Mouse (Mus musculus) cortical plate, adult 2 months (tissue): ENCODE data around the gene Mns1. TPM values are rescaled to one million over a fixed set of nuclear protein-coding genes. Genes with fewer than 3 reads are reported as not detected.

Experiments
- H3K27ac ChIP-seq: fragments of 200-500 bp; 2 replicates; pipeline ENCODE4 v1.5.1; 2012; ENCODE audit warnings: low read length, control low read depth, inconsistent platforms; ENCODE audit not compliant: insufficient read depth
- H3K4me1 ChIP-seq: fragments of 200-500 bp; 2 replicates; pipeline ENCODE4 v1.6.1; 2011; ENCODE audit warnings: low read length; ENCODE audit not compliant: control insufficient read depth, insufficient read depth
- H3K4me3 ChIP-seq: fragments of 200-500 bp; 2 replicates; pipeline ENCODE4 v1.5.1; 2011; ENCODE audit warnings: mild to moderate bottlenecking, low read length, control low read depth; ENCODE audit not compliant: insufficient read depth
- CTCF ChIP-seq: fragments of 200-500 bp; IDR thresholded peaks from 2 replicates; pipeline ENCODE4 v1.5.1; 2011; ENCODE audit warnings: mild to moderate bottlenecking, control low read depth, low read length; ENCODE audit not compliant: insufficient read depth; ENCODE audit errors: extremely low read depth
- POLR2A ChIP-seq: fragments of 200-500 bp; IDR thresholded peaks from 2 replicates; pipeline ENCODE4 v1.6.1; 2011; ENCODE audit warnings: mild to moderate bottlenecking, low read length, control low read depth; ENCODE audit not compliant: insufficient read depth; ENCODE audit errors: extremely low read depth
- polyA plus RNA-seq: library from polyadenylated mRNA; depleted of rRNA; stranded (reverse); fragments of >200 nt; gene quantifications from 2 replicates; pipeline ENCODE4 v1.2.3, GENCODE M21; 2012

Gene Mns1
- polyA plus RNA-seq, 1 experiment, result 2.4 TPM

DNA sequence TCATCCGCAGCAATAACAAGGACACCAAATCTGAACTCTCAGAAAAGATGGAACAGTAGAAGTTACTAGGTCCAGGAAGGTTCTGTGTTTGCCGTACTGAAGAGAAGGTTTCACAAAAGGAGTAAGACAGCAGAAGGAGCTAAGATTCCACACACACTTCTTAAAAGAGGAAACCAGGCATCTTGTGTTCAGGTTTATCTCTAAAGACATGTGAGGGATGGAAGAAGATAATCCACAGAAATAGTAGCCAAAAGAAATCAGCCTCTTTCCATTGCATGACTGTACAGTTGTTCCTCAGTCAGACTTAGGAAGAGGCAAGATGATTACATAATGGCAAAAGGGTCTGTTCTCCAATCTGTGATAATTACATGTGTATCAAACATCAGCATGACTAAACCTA, 24.6 kb downstream of the Mns1 start:
- Histone ChIP-seq H3K4me3 (no peak overlapping the region), H3K4me1 (no peaks in the 10 kb centered on the region; the same call in 1 of the 2 replicates), H3K27ac (no peak overlapping the region)
- TF ChIP-seq CTCF (no peak), POLR2A (no peak)

DNA sequence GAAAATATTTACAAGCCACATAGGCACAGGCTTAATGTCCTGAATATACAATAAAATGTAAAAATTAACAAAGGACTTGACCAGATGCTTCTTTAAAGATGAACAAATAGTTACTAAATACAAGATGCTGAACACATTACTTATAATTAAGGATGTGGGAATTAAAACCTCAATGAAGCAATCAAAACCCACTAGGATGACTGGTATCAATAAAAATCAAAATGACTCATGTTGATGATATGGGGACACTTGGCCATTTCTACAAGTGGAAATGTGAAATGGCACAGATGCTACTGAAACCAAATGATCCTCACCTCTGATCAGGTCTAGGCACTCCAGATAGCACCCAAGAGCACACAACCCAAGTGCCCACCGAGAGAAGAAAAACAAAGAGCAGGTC, 27.0 kb downstream of the Mns1 start:
- H3K4me1 ChIP-seq, result no peaks in the 10 kb centered on the region; the same call in 1 of the 2 replicates
- no peak overlapping the region for H3K27ac ChIP-seq
- no peak overlapping the region for H3K4me3 ChIP-seq
- TF ChIP-seq CTCF (no peak), POLR2A (no peak)

DNA sequence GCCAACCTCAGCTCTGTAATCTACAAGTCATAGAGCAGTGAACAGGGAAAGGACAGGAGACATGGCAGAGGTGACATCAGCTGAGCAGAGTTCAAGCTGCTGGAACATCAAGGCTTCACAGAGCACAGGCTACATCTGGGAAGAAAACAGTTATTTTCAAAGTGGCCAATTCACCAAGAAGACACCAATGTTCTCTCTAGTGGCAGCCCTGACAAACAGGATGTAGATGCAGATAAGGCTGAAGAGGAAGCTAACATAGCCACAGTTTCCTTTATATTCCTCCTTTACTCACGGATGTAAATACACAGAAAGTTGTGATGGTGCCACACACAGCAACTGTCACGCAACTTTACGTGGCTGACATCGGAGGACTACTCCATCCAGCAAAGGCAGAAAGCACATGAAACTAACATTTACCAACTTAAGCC, 28.0 kb downstream of the Mns1 start:
- no peaks in the 10 kb centered on the region for H3K4me1 ChIP-seq
- TF ChIP-seq POLR2A (no peak), CTCF (no peak)
- no peak overlapping the region for H3K4me3 ChIP-seq
- H3K27ac ChIP-seq, result no peak overlapping the region

DNA sequence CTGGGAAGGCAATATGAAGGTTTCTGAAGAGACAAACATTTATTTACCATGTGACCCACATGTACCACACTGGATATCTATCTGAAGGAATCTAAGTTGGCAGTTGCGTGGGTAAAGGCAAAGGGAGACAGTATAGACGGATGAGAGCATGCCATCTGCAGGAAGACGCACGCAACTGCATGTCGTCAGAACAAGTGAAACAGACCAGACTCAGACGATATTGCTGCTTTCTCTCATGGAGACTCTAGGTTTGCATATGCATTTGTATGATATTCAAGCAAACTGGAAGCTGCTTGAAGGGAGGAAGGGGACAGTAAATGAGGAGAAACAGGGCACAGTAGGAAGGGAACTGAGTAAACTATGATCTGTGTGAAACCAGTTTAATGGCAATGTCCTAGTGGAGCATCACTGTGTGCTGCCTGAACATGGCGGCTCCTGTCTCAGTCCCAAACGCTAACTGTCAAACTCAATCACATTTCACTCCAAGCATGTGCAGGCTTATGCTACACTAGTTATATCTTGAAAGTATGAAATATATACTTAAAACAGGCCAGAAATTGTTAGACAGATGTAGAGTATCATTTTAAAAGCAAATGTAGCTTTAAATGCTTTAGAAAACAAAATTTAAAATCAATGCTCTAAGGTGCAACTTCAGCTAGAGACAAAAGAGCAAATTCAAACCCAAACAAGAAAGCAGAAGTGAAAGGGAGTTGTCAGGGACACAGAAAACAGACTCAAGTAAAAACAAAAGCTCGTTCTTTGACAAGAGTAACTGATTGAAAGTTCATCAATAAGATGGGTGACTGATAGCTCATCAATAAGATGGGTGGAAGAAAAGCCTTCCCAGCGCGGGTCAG, 30.0 kb downstream of the Mns1 start:
- TF ChIP-seq POLR2A (no peak), CTCF (peak; percentile 71)
- Histone ChIP-seq H3K4me3 (no peak overlapping the region), H3K27ac (no peak overlapping the region), H3K4me1 (no peaks in the 10 kb centered on the region)

DNA sequence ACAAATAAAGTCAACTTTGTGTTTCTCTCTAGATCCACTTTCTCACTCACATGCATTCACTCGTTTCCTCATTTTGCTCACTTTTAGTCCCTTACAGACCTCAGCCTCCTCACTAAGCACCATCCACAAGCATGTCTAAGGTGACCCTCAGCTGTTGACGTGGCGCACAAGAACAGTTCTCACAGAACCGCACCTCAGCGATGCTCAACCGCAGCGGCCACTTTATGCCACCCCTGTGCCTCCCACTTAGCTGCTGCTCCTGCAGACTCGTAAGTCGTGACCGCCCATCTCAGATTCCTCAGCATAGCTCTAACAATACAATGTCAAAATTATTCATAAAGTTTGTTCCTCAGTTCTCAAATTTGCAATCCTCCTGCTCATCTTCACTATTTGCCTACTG, 30.8 kb downstream of the Mns1 start:
- no peak for TF ChIP-seq CTCF
- no peak for TF ChIP-seq POLR2A
- Histone ChIP-seq H3K27ac (no peak overlapping the region), H3K4me3 (no peak overlapping the region), H3K4me1 (no peaks in the 10 kb centered on the region)

DNA sequence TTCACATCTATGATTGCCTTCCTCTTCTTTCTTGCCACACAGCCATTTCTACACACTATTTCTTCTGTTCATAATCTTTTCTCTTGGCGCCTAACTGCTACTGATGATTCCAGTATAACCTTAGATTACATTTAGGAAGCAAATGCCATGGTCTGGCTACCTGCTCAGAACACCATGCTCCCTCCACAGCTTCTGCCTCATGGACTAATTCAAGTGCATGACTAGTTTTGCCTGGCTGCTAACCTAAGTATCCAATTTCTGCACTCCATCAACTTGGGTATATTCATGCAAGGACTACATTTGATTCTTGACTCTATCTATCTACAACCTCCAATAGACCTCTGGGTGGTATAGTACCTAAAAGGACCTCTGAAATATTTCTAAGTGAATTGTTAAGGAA, 32.0 kb downstream of the Mns1 start:
- Histone ChIP-seq H3K4me3 (no peak overlapping the region), H3K27ac (no peak overlapping the region), H3K4me1 (no peaks in the 10 kb centered on the region)
- TF ChIP-seq POLR2A (no peak), CTCF (no peak)

DNA sequence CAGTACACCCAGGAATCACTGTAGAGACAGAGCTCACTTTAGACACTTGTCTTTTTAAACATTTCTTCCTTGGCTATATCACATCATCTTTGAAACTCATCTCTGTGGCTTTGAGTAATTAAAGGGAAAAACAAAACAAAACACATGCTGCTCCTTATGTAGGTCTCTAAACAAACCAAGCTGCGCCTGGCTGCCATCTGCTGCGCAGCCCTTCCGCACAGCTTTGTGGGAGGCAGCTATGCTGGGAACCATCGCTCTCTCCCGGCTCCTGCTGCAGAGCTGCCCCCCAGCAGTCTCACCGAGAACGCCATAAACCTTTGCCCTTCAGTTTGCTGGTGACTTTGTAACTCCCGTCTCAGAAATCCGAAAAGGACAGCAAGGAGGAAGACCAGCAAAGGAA, 37.7 kb downstream of the Mns1 start:
- Histone ChIP-seq H3K4me3 (no peak overlapping the region), H3K4me1 (no peaks in the 10 kb centered on the region), H3K27ac (no peak overlapping the region)
- TF ChIP-seq CTCF (no peak), POLR2A (no peak)

DNA sequence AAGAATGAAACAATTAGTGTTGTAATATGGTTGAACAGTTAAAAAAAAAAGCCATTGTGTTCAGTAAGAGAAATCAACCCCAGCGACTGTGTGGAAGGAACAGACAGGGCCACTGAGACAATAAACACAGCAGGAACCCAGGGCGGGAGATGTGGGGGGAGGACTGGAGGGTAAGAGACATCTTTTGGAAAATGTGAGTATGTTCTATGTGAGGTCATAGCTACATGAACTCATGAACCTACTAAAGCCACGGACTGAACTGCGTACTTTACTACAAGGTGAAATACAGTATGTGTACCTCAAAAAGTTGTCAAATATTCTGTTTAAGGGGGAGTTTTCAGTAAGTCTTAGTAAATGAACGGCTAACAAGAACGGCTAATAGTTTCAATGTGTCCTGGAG, 39.5 kb downstream of the Mns1 start:
- no peak overlapping the region for H3K27ac ChIP-seq
- no peak overlapping the region for H3K4me3 ChIP-seq
- no peaks in the 10 kb centered on the region for H3K4me1 ChIP-seq
- TF ChIP-seq POLR2A (no peak), CTCF (no peak)

DNA sequence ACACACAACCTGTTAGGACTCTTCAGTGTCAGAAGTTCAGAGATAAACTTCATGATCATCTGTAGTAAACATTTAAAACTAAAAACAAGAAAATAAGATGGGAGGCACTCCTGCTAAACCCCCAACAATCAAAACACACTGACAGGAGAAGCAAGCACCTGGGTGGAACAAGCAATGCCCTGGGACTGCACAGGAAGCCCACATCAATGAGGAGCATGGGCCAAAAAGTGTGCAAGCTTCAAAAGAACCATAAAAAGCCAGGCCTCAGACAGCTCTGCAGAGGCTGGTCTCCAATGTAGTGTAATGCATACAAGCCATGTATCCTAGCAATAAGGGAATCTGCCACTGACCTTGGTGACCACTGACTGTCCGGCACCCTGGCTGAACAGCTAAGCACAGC, 41.5 kb downstream of the Mns1 start:
- H3K4me1 ChIP-seq, result no peaks in the 10 kb centered on the region
- no peak overlapping the region for H3K4me3 ChIP-seq
- TF ChIP-seq POLR2A (no peak), CTCF (no peak)
- no peak overlapping the region for H3K27ac ChIP-seq

DNA sequence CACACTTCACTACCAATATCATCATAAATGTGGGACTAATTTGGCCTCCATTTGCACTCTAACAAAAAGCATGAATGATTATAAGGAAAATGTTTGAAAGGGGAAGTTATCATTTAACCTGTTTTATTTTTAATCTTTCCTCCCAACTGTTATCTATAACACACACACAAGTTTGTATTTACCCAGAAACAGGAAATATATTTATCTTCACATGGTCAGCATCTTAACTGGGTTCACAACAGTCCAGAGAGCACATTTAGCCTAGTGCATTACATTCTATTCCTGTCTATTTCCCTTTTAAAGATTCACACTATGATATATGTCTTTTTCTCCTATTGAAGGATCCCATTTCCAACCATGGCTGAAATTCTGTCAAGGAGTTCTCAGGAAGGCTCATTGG, 50.7 kb downstream of the Mns1 start:
- Histone ChIP-seq H3K27ac (no peak overlapping the region), H3K4me3 (no peak overlapping the region), H3K4me1 (peaks cover 2% of the 10 kb centered on the region)
- TF ChIP-seq POLR2A, result no peak
- no peak for TF ChIP-seq CTCF
